Mouse (Mus musculus) intestine, postnatal 0 days (tissue): ENCODE measurements around the gene Wipf2. TPM values are rescaled to one million over a fixed set of nuclear protein-coding genes. Genes with fewer than 3 reads are reported as not detected.

Experiments used
- ATAC-seq: fragments of 200-750 bp; cut with Nextera tagmentation; 2 replicates; pipeline ENCODE4 v1.8.0; 2017; ENCODE audit warnings: mild to moderate bottlenecking, moderate TSS enrichment, moderate library complexity
- H3K27ac ChIP-seq: fragments of 300-500 bp; sonication (generic); 2 replicates; pipeline ENCODE4 v1.5.1; 2014; ENCODE audit warnings: mild to moderate bottlenecking, low read depth, low read length, moderate library complexity
- H3K27me3 ChIP-seq: fragments of 300-500 bp; sonication (generic); replicated peaks from 2 replicates; pipeline ENCODE4 v1.6.1; 2014; ENCODE audit warnings: low read length, mixed read lengths; ENCODE audit not compliant: control insufficient read depth, insufficient read depth
- H3K36me3 ChIP-seq: fragments of 300-500 bp; sonication (generic); 2 replicates; pipeline ENCODE4 v1.6.1; 2014; ENCODE audit warnings: mild to moderate bottlenecking, moderate library complexity; ENCODE audit not compliant: control insufficient read depth, insufficient read depth
- H3K4me1 ChIP-seq: fragments of 300-500 bp; sonication (generic); replicated peaks from 2 replicates; pipeline ENCODE4 v1.6.1; 2014; ENCODE audit warnings: antibody characterized with exemption, low read length, mixed read lengths; ENCODE audit not compliant: control insufficient read depth, insufficient read depth
- H3K4me2 ChIP-seq: fragments of 300-500 bp; sonication (generic); replicated peaks from 2 replicates; pipeline ENCODE4 v1.6.1; 2014; ENCODE audit warnings: low read depth, mild to moderate bottlenecking, moderate library complexity
- H3K4me3 ChIP-seq: fragments of 300-500 bp; sonication (generic); 2 replicates; pipeline ENCODE4 v1.5.1; 2014; ENCODE audit warnings: low read depth, low read length
- H3K9ac ChIP-seq: fragments of 300-500 bp; sonication (generic); 2 replicates; pipeline ENCODE4 v1.6.1; 2014; ENCODE audit warnings: mild to moderate bottlenecking, low read depth, low read length
- H3K9me3 ChIP-seq: fragments of 300-500 bp; sonication (generic); 2 replicates; pipeline ENCODE4 v1.6.1; 2016; ENCODE audit warnings: mixed run types; ENCODE audit not compliant: control insufficient read depth
- CTCF ChIP-seq: sonication (generic); IDR thresholded peaks from 2 replicates; pipeline ENCODE4 v1.5.1; 2016; ENCODE audit warnings: low read depth, mild to moderate bottlenecking, control low read depth, antibody characterized with exemption, moderate library complexity
- WGBS: fragments of 180-500 bp; shearing (Covaris S2); extraction: QIAGEN DNeasy Blood & Tissue Kit; methylation state at CpG from one replicate; pipeline ENCODE4 v1.1.7; 2014; 5-methylcytosine and 5-hydroxymethylcytosine counted together
- polyA plus RNA-seq: library from polyadenylated mRNA; unstranded; fragments of >200 nt; fragmentation: Nextera tagmentation; extraction: Ambion mirVana; gene quantifications from 2 replicates; pipeline ENCODE4 v1.2.1, GENCODE M21; 2015

Wipf2 gene
- polyA plus RNA-seq, 1 experiment from 2014 or later, result 3.9 TPM

DNA sequence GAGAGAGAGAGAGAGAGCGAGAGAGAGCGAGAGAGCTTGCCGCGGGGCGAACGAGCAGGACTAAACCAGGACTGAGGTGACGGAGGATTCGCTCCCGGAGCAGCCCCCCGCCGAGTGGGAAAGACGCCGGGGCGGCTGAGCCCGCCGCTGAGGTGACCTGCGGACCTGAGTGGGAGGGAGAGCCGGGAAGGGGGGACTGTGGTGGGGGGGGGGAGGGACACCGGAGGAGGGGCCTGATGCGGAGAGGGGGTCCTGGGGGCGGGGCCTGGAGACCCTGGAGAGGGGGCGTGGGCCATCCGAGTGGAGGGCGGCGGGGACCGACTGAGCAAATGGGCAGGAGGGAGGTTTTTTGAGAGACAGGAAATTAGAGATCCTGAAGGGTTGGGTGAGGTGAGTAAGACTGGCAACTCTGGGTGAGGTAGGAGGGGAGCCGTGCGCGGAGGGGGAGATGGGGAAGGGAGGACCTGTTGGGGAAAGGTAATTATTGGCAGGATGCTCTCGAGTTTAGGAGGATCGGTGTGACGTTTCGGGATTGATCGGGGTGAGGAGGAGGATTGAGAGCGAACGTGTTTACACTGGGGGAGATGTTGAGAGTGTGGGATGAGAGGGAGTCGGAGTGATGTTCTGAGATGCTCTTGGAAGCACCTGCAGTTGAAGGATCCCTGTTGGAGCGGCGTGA is 452 bp downstream of the Wipf2 start:
- Histone ChIP-seq H3K9me3 (no peaks in the 10 kb centered on the region), H3K4me1 (no peaks in the 10 kb centered on the region), H3K27ac (peak overlapping the region; percentile 85), H3K36me3 (peaks cover 12% of the 10 kb centered on the region), H3K4me3 (peak overlapping the region; percentile 80), H3K9ac (peak overlapping the region; percentile 91), H3K4me2 (peak overlapping the region; percentile 78), H3K27me3 (no peaks in the 10 kb centered on the region)
- no peak for TF ChIP-seq CTCF
- peak; percentile 60 for ATAC-seq
- WGBS, result under 1% methylated on average over 37 of the region's 39 CpGs

DNA sequence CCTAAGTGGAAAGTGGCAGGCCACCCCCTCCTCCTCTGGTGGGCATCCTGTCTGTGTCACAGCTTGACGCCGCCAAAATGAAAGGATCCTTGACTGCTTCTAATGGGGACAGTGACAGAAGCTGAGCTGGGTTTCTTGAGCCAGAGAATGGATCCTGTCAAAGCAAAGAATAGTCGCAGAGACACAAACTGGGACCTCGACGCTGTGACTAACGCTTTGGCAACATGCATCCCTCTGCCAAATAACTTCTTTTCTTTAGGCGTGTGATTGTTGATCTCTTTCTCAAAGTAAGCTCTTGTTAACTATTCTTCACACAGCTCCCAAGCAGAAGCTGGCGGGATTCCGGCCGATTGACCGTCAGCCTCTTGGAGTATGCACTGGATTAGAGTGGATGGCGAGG is 3.9 kb downstream of the Wipf2 start:
- no peak overlapping the region for H3K4me3 ChIP-seq
- ATAC-seq, result no peak
- WGBS, result 91% methylated on average over 12 of the region's 12 CpGs
- no peak overlapping the region for H3K4me2 ChIP-seq
- H3K9ac ChIP-seq, result no peak overlapping the region
- no peaks in the 10 kb centered on the region for H3K27me3 ChIP-seq
- no peak overlapping the region for H3K27ac ChIP-seq
- TF ChIP-seq CTCF, result no peak
- H3K36me3 ChIP-seq, result peaks cover 23% of the 10 kb centered on the region
- H3K9me3 ChIP-seq, result no peaks in the 10 kb centered on the region
- H3K4me1 ChIP-seq, result no peaks in the 10 kb centered on the region

DNA sequence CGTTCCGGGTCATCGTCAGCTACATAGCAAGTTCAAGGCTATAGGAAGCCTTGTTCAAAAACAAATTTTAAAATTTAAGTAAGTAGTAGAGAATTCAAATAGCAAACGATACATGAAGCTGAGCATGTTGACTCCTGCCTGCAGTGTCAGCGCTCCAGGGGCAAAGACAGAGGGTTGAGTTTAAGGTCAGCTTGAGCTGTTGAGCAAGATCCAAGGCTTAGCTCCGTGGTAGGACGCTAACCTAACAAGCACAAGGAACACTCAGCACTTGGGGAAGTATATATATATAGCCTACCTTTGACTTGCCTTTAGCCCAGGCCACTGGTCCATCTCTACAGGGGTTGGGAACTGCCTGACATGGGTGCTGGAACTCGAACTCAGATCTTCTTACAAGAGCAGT is 6.5 kb downstream of the Wipf2 start:
- H3K27ac ChIP-seq, result no peak overlapping the region
- H3K4me1 ChIP-seq, result peaks cover 6% of the 10 kb centered on the region; the same call in 1 of the 2 replicates
- no peak overlapping the region for H3K4me2 ChIP-seq
- TF ChIP-seq CTCF, result no peak
- H3K27me3 ChIP-seq, result no peaks in the 10 kb centered on the region
- H3K9me3 ChIP-seq, result no peaks in the 10 kb centered on the region
- WGBS, result 83% methylated on average over 8 of the region's 8 CpGs
- H3K36me3 ChIP-seq, result peaks cover 27% of the 10 kb centered on the region
- ATAC-seq, result no peak
- H3K4me3 ChIP-seq, result no peak overlapping the region
- H3K9ac ChIP-seq, result no peak overlapping the region

DNA sequence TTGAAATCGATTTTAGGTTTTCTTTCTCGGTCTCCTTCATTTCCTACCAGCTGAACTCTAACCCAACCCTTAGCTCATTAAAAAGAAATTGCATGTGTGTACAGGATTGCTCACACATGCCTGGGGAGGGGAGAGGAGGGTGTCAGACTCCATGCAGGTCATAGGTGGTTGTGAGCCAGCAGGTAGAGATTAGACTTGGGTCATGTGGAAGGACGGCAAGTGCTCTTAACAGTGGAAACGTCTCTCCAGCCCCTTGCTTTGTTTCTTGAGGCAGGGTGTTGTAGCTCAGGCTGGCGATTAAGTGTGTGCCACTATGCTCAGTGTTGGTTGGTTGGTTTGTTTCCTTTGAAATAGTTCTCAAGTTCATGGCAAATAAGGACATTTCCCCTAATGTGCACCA is 7.4 kb downstream of the Wipf2 start:
- Histone ChIP-seq H3K27me3 (no peaks in the 10 kb centered on the region), H3K9ac (no peak overlapping the region), H3K36me3 (peaks cover 28% of the 10 kb centered on the region), H3K4me2 (no peak overlapping the region), H3K4me3 (no peak overlapping the region), H3K27ac (no peak overlapping the region), H3K4me1 (peaks cover 6% of the 10 kb centered on the region; the same call in 1 of the 2 replicates), H3K9me3 (no peaks in the 10 kb centered on the region)
- 71% methylated on average over 5 of the region's 5 CpGs for WGBS
- TF ChIP-seq CTCF, result no peak
- ATAC-seq, result 0 out of 2 replicates have a peak, but pooled peaks have one; percentile 36

DNA sequence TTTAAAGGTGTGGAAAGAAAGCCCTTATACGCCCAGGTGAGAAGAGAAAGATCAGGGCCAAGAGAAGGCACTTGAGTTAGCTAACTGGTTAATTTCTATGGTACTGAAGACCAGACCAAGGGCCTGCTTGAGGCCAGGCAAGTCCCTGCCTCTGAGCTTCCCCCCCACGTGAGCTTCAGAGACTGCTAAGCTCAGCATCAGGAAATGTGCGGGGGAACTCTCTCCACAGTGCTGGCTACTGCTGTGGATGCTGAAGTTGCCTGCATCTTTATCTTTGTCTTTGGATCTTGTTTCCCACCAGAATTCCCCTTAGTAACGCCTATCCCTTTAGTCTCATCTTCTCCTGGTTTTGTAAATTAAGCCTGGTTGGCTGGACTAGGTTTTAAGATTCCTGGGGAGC is 8.0 kb downstream of the Wipf2 start:
- WGBS, result 74% methylated on average over 4 of the region's 4 CpGs
- no peak overlapping the region for H3K4me3 ChIP-seq

DNA sequence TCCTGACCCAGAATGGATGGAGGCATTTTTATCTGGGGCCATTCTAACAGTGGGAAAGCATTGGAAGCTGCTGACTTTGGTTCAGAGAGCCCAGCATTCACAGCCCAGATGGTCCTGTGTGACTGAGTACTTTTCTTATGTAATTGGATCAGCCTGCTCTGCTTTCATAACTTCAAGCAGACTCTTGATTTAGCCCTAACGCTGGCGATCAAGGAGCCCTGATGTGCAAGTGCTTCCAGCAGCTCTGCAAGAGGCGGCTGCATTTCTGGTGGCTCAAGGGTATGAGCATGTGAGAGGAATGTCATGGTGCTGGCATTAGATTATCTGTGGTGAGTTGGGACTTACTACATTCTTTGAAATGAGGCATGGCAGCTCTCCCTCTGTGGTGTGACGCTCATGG is 8.6 kb downstream of the Wipf2 start:
- no peak overlapping the region for H3K27ac ChIP-seq
- no peak for TF ChIP-seq CTCF
- no peak overlapping the region for H3K4me2 ChIP-seq
- no peaks in the 10 kb centered on the region for H3K9me3 ChIP-seq
- no peak for ATAC-seq
- H3K4me1 ChIP-seq, result peaks cover 6% of the 10 kb centered on the region; the same call in 1 of the 2 replicates
- peaks cover 27% of the 10 kb centered on the region for H3K36me3 ChIP-seq
- H3K4me3 ChIP-seq, result no peak overlapping the region
- H3K27me3 ChIP-seq, result no peaks in the 10 kb centered on the region
- H3K9ac ChIP-seq, result no peak overlapping the region
- WGBS, result 75% methylated on average over 4 of the region's 4 CpGs

More for the DNA sequence above, 8.0 kb downstream of the Wipf2 start:
- no peak overlapping the region for H3K4me2 ChIP-seq
- TF ChIP-seq CTCF, result no peak
- peaks cover 6% of the 10 kb centered on the region; the same call in 1 of the 2 replicates for H3K4me1 ChIP-seq
- H3K27ac ChIP-seq, result no peak overlapping the region
- ATAC-seq, result no peak
- no peaks in the 10 kb centered on the region for H3K27me3 ChIP-seq
- peaks cover 28% of the 10 kb centered on the region for H3K36me3 ChIP-seq
- no peaks in the 10 kb centered on the region for H3K9me3 ChIP-seq
- no peak overlapping the region for H3K9ac ChIP-seq
